Mouse (Mus musculus): Measurements from ENCODE around the gene Casq2. TPM values are rescaled to one million over a fixed set of nuclear protein-coding genes. Genes with fewer than 3 reads are reported as not detected.
A peak's percentile ranks its signal among the peaks of the same experiment; 100 is the strongest.

Casq2 gene
- polyA plus RNA-seq, 1 experiment, result 0.64 TPM

DNA sequence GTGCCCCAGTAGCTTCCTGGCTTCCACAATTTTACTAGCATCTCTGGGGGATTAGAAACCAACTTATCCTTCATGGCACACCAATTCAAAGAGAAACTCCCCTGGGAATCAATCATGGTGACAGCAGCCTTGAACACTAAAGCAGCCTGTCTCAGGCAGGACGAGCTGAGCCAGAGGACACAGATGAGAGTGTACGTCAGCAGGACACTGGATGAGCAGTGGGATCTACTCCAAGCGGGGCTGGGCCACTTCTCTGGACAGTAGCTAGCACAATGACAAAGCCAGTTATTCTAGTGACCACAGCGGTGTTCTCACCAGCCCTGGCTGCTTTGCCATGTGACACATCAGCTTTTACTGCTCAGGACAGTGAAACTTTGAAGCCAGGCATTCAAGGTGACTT, 95.0 kb downstream of the Casq2 start:
- peaks cover 4% of the 10 kb centered on the region for H3K79me3 ChIP-seq (ENCODE audit: low read depth)
- H3ac ChIP-seq (ENCODE audit: control insufficient read depth, insufficient read length, low read depth), result no peak overlapping the region
- H3K27me3 ChIP-seq (ENCODE audit: control insufficient read depth, insufficient read depth, insufficient read length), result no peaks in the 10 kb centered on the region
- no peak for TF ChIP-seq USF1 (IDR thresholded peaks at IDR 0.05; ENCODE audit: low read depth)
- no peak for TF ChIP-seq FOSL1 (IDR thresholded peaks at IDR 0.05; ENCODE audit: insufficient read depth, low read length, poor library complexity, severe bottlenecking)
- no peak for TF ChIP-seq MYOG (IDR thresholded peaks at IDR 0.05; ENCODE audit: control insufficient read depth, extremely low read depth, insufficient read length)
- no peak for TF ChIP-seq MAX (IDR thresholded peaks at IDR 0.05)
- TF ChIP-seq MYOD1 (IDR thresholded peaks at IDR 0.05; ENCODE audit: control insufficient read depth, insufficient read length, low read depth), result no peak
- no peak for TF ChIP-seq CEBPB (IDR thresholded peaks at IDR 0.05; ENCODE audit: low read depth)
- no peak for TF ChIP-seq CTCF (IDR thresholded peaks at IDR 0.05; ENCODE audit: control insufficient read depth, insufficient read depth, insufficient read length)
- H3K4me3 ChIP-seq (ENCODE audit: insufficient read depth, poor library complexity, severe bottlenecking), result no peak overlapping the region
- H3K79me2 ChIP-seq (ENCODE audit: control insufficient read depth, insufficient read depth), result peaks cover 11% of the 10 kb centered on the region
- peaks cover 52% of the 10 kb centered on the region for H3K36me3 ChIP-seq (ENCODE audit: control insufficient read depth, insufficient read depth)

DNA sequence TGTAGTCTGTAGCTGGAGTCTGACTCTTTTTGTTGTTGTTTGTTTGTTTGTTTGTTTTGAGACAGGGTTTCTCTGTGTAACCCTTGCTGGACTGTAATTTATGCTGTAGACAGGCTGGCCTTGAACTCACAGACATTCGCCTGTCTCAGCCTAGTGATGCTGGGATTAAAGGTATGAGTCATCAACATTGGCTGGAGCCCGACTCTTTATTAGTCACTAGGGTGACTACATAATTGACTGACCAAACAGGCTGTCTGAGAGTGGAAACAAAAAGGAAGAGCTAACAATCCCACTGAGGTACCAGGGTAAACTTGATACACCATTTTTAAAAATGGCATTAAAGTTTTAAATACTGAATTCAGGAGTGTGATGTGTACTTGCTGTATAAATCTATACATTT, 96.4 kb downstream of the Casq2 start:
- TF ChIP-seq MAX (IDR thresholded peaks at IDR 0.05) (no peak), MYOD1 (IDR thresholded peaks at IDR 0.05; ENCODE audit: control insufficient read depth, insufficient read length, low read depth) (no peak), USF1 (IDR thresholded peaks at IDR 0.05; ENCODE audit: low read depth) (no peak), MYOG (IDR thresholded peaks at IDR 0.05; ENCODE audit: control insufficient read depth, extremely low read depth, insufficient read length) (no peak), CEBPB (IDR thresholded peaks at IDR 0.05; ENCODE audit: low read depth) (no peak), FOSL1 (IDR thresholded peaks at IDR 0.05; ENCODE audit: insufficient read depth, low read length, poor library complexity, severe bottlenecking) (no peak), CTCF (IDR thresholded peaks at IDR 0.05; ENCODE audit: control insufficient read depth, insufficient read depth, insufficient read length) (no peak)
- Histone ChIP-seq H3K27me3 (ENCODE audit: control insufficient read depth, insufficient read depth, insufficient read length) (no peaks in the 10 kb centered on the region), H3ac (ENCODE audit: control insufficient read depth, insufficient read length, low read depth) (no peak overlapping the region), H3K79me2 (ENCODE audit: control insufficient read depth, insufficient read depth) (peaks cover 13% of the 10 kb centered on the region), H3K79me3 (ENCODE audit: low read depth) (peaks cover 6% of the 10 kb centered on the region), H3K4me3 (ENCODE audit: insufficient read depth, poor library complexity, severe bottlenecking) (no peak overlapping the region), H3K36me3 (ENCODE audit: control insufficient read depth, insufficient read depth) (peaks cover 56% of the 10 kb centered on the region)

DNA sequence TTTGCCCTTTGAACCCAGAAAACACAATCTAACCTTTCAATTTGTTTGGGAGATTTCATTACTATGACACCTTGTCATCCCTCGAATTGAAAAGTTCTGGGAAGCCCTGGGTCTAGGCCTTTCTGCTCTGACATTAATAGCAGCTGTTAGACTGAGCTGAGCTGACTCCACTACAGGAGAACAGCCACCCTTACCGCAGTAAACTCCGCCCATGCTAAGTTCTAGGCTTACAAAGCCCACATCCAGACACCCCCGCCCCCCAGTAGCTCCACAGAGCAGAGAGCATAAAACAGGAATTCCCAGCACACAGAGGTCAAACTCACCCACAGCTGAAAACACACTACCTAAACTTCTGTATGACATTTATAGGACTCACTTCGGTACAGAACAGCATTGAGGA, 98.5 kb downstream of the Casq2 start:
- TF ChIP-seq USF1 (IDR thresholded peaks at IDR 0.05; ENCODE audit: low read depth) (no peak), MYOG (IDR thresholded peaks at IDR 0.05; ENCODE audit: control insufficient read depth, extremely low read depth, insufficient read length) (no peak), CEBPB (IDR thresholded peaks at IDR 0.05; ENCODE audit: low read depth) (no peak), CTCF (IDR thresholded peaks at IDR 0.05; ENCODE audit: control insufficient read depth, insufficient read depth, insufficient read length) (no peak), FOSL1 (IDR thresholded peaks at IDR 0.05; ENCODE audit: insufficient read depth, low read length, poor library complexity, severe bottlenecking) (no peak), MYOD1 (IDR thresholded peaks at IDR 0.05; ENCODE audit: control insufficient read depth, insufficient read length, low read depth) (no peak), MAX (IDR thresholded peaks at IDR 0.05) (no peak)
- peaks cover 72% of the 10 kb centered on the region for H3K36me3 ChIP-seq (ENCODE audit: control insufficient read depth, insufficient read depth)

GRCm38 (mm10) chr3:102187401-102187800, 101.2 kb downstream of the Casq2 start:
- no peaks in the 10 kb centered on the region for H3K27me3 ChIP-seq (ENCODE audit: control insufficient read depth, insufficient read depth, insufficient read length)
- no peak overlapping the region for H3K4me3 ChIP-seq (ENCODE audit: insufficient read depth, poor library complexity, severe bottlenecking)
- TF ChIP-seq MAX (IDR thresholded peaks at IDR 0.05) (no peak), CEBPB (IDR thresholded peaks at IDR 0.05; ENCODE audit: low read depth) (peak; percentile 86)

More for the DNA sequence above, 98.5 kb downstream of the Casq2 start:
- H3K79me2 ChIP-seq (ENCODE audit: control insufficient read depth, insufficient read depth), result peaks cover 13% of the 10 kb centered on the region
- peaks cover 6% of the 10 kb centered on the region for H3K79me3 ChIP-seq (ENCODE audit: low read depth)
- H3K4me3 ChIP-seq (ENCODE audit: insufficient read depth, poor library complexity, severe bottlenecking), result no peak overlapping the region
- H3K27me3 ChIP-seq (ENCODE audit: control insufficient read depth, insufficient read depth, insufficient read length), result no peaks in the 10 kb centered on the region
- H3ac ChIP-seq (ENCODE audit: control insufficient read depth, insufficient read length, low read depth), result no peak overlapping the region

GRCm38 (mm10) chr3:102188972-102189371, 102.8 kb downstream of the Casq2 start:
- no peak overlapping the region for H3K4me3 ChIP-seq (ENCODE audit: insufficient read depth, poor library complexity, severe bottlenecking)
- H3K27me3 ChIP-seq (ENCODE audit: control insufficient read depth, insufficient read depth, insufficient read length), result no peaks in the 10 kb centered on the region
- no peak for TF ChIP-seq CTCF (IDR thresholded peaks at IDR 0.05; ENCODE audit: control insufficient read depth, insufficient read depth, insufficient read length)
- TF ChIP-seq MYOD1 (IDR thresholded peaks at IDR 0.05; ENCODE audit: control insufficient read depth, insufficient read length, low read depth), result no peak
- no peak for TF ChIP-seq FOSL1 (IDR thresholded peaks at IDR 0.05; ENCODE audit: insufficient read depth, low read length, poor library complexity, severe bottlenecking)
- TF ChIP-seq MYOG (IDR thresholded peaks at IDR 0.05; ENCODE audit: control insufficient read depth, extremely low read depth, insufficient read length), result no peak
- no peak for TF ChIP-seq USF1 (IDR thresholded peaks at IDR 0.05; ENCODE audit: low read depth)
- no peak for TF ChIP-seq MAX (IDR thresholded peaks at IDR 0.05)
- no peak for TF ChIP-seq CEBPB (IDR thresholded peaks at IDR 0.05; ENCODE audit: low read depth)

More at GRCm38 (mm10) chr3:102187401-102187800, 101.2 kb downstream of the Casq2 start:
- peaks cover 14% of the 10 kb centered on the region for H3K79me3 ChIP-seq (ENCODE audit: low read depth)
- H3K36me3 ChIP-seq (ENCODE audit: control insufficient read depth, insufficient read depth), result peaks cover 62% of the 10 kb centered on the region
- H3K79me2 ChIP-seq (ENCODE audit: control insufficient read depth, insufficient read depth), result peaks cover 33% of the 10 kb centered on the region
- H3ac ChIP-seq (ENCODE audit: control insufficient read depth, insufficient read length, low read depth), result no peak overlapping the region

GRCm38 (mm10) chr3:102190015-102190414, 103.8 kb downstream of the Casq2 start:
- no peak overlapping the region for H3K4me3 ChIP-seq (ENCODE audit: insufficient read depth, poor library complexity, severe bottlenecking)
- no peaks in the 10 kb centered on the region for H3K27me3 ChIP-seq (ENCODE audit: control insufficient read depth, insufficient read depth, insufficient read length)
- H3ac ChIP-seq (ENCODE audit: control insufficient read depth, insufficient read length, low read depth), result no peak overlapping the region
- peaks cover 52% of the 10 kb centered on the region for H3K36me3 ChIP-seq (ENCODE audit: control insufficient read depth, insufficient read depth)
- H3K79me2 ChIP-seq (ENCODE audit: control insufficient read depth, insufficient read depth), result peaks cover 47% of the 10 kb centered on the region
- TF ChIP-seq FOSL1 (IDR thresholded peaks at IDR 0.05; ENCODE audit: insufficient read depth, low read length, poor library complexity, severe bottlenecking) (no peak), CEBPB (IDR thresholded peaks at IDR 0.05; ENCODE audit: low read depth) (no peak), MYOG (IDR thresholded peaks at IDR 0.05; ENCODE audit: control insufficient read depth, extremely low read depth, insufficient read length) (no peak), USF1 (IDR thresholded peaks at IDR 0.05; ENCODE audit: low read depth) (no peak), MAX (IDR thresholded peaks at IDR 0.05) (no peak)
- H3K79me3 ChIP-seq (ENCODE audit: low read depth), result peaks cover 18% of the 10 kb centered on the region

More at GRCm38 (mm10) chr3:102188972-102189371, 102.8 kb downstream of the Casq2 start:
- Histone ChIP-seq H3K36me3 (ENCODE audit: control insufficient read depth, insufficient read depth) (peaks cover 50% of the 10 kb centered on the region), H3ac (ENCODE audit: control insufficient read depth, insufficient read length, low read depth) (no peak overlapping the region), H3K79me3 (ENCODE audit: low read depth) (peaks cover 14% of the 10 kb centered on the region), H3K79me2 (ENCODE audit: control insufficient read depth, insufficient read depth) (peaks cover 47% of the 10 kb centered on the region)

Measured in C2C12 (cell line).